Mouse (Mus musculus) bone marrow, adult 2 months (tissue): Measurements from ENCODE around the gene Ildr1.

ENCODE experiments used
- CTCF ChIP-seq: fragments of 200-500 bp; IDR thresholded peaks from 2 replicates; pipeline ENCODE4 v1.5.1; 2011; ENCODE audit warnings: low read length, control low read depth; ENCODE audit not compliant: control insufficient read depth, insufficient read depth
- POLR2A ChIP-seq: fragments of 200-500 bp; IDR thresholded peaks from 2 replicates; pipeline ENCODE4 v1.6.1; 2011; ENCODE audit warnings: low read depth, mild to moderate bottlenecking, control low read depth, low read length, borderline replicate concordance; ENCODE audit not compliant: control insufficient read depth

DNA sequence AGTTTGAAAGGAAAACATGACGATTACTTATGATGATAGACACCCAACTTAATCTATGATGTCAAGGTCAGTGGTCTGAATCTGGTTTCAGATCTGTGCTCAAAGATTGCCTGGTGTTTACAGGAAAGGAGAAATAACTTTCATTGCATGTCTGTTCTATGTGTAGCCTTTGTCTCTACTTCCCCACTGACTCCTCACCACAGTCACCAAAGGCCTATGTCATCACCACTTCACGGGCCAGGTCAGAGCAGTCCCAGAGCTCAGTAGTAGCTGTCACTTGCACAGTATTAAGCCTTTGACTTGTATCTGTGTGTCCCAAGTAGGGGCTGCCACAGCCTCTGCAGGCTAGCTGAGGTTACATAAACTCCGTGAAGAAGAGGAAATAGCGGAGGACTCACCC is 23.7 kb downstream of the Ildr1 start:
- no peak for TF ChIP-seq CTCF
- no peak for TF ChIP-seq POLR2A
